Mouse (Mus musculus): ENCODE results near the gene Grik5. TPM values are rescaled to one million over a fixed set of nuclear protein-coding genes. Genes with fewer than 3 reads are reported as not detected.

Gene Grik5
- polyA plus RNA-seq, 1 experiment from 2014 or later, result 8.3 TPM

GRCm38 (mm10) chr7:24980439-24980838 lies 91.7 kb downstream of the Grik5 start:
- Histone ChIP-seq H3K4me2 (ENCODE audit: low read length) (no peak overlapping the region), H3K4me1 (ENCODE audit: control insufficient read depth in 2 of 2, insufficient read depth in 2 of 2, low read length in 2 of 2) (no peaks in the 10 kb centered on the region), H3K9me3 (ENCODE audit: control insufficient read depth, low read length) (no peaks in the 10 kb centered on the region), H3K27ac (replicated peaks in 1 of 2; ENCODE audit: control insufficient read depth in 1 of 2, insufficient read depth in 1 of 2, low read depth in 2 of 2, low read length in 2 of 2) (no peak overlapping the region), H3K4me3 (ENCODE audit: control insufficient read depth in 1 of 2, insufficient read depth in 1 of 2, low read depth in 1 of 2, low read length in 2 of 2) (no peak overlapping the region), H3K27me3 (ENCODE audit: control insufficient read depth, insufficient read depth, low read length) (no peaks in the 10 kb centered on the region), H3K36me3 (ENCODE audit: control insufficient read depth, insufficient read depth, low read length) (no peaks in the 10 kb centered on the region), H3K9ac (ENCODE audit: low read length) (no peak overlapping the region)
- 71% methylated on average over 7 of the region's 7 CpGs for whole genome bisulfite sequencing
- no peak for ATAC-seq (ENCODE audit: insufficient number of reproducible peaks, insufficient read depth, low FRiP score, low read depth)

- ATAC-seq (ENCODE audit: insufficient number of reproducible peaks, insufficient read depth, low FRiP score, low read depth), result no peak
- whole genome bisulfite sequencing, result 75% methylated on average over 7 of the region's 7 CpGs
These were observed 93.4 kb downstream of the Grik5 start for GRCm38 (mm10) chr7:24978781-24979180.

GRCm38 (mm10) chr7:24974893-24975595 lies 97.1 kb downstream of the Grik5 start:
- H3K4me1 ChIP-seq (ENCODE audit: control insufficient read depth in 2 of 2, insufficient read depth in 2 of 2, low read length in 2 of 2), result peaks cover 5 to 9% of the 10 kb centered on the region in 2 experiments
- no peak overlapping the region for H3K27ac ChIP-seq (replicated peaks in 1 of 2; ENCODE audit: control insufficient read depth in 1 of 2, insufficient read depth in 1 of 2, low read depth in 2 of 2, low read length in 2 of 2)
- no peaks in the 10 kb centered on the region for H3K9me3 ChIP-seq (ENCODE audit: control insufficient read depth, low read length)
- no peak overlapping the region for H3K4me2 ChIP-seq (ENCODE audit: low read length)
- no peak overlapping the region for H3K9ac ChIP-seq (ENCODE audit: low read length)
- H3K36me3 ChIP-seq (ENCODE audit: control insufficient read depth, insufficient read depth, low read length), result peaks cover 2% of the 10 kb centered on the region
- WGBS, result 27% methylated on average over 9 of the region's 9 CpGs
- H3K4me3 ChIP-seq (ENCODE audit: control insufficient read depth in 1 of 2, insufficient read depth in 1 of 2, low read depth in 1 of 2, low read length in 2 of 2), result no peak overlapping the region
- no peak for ATAC-seq (ENCODE audit: insufficient number of reproducible peaks, insufficient read depth, low FRiP score, low read depth)
- H3K27me3 ChIP-seq (ENCODE audit: control insufficient read depth, insufficient read depth, low read length), result no peaks in the 10 kb centered on the region

More at GRCm38 (mm10) chr7:24978781-24979180, 93.4 kb downstream of the Grik5 start:
- H3K27ac ChIP-seq (replicated peaks in 1 of 2; ENCODE audit: control insufficient read depth in 1 of 2, insufficient read depth in 1 of 2, low read depth in 2 of 2, low read length in 2 of 2), result no peak overlapping the region
- no peaks in the 10 kb centered on the region for H3K9me3 ChIP-seq (ENCODE audit: control insufficient read depth, low read length)
- H3K4me1 ChIP-seq (ENCODE audit: control insufficient read depth in 2 of 2, insufficient read depth in 2 of 2, low read length in 2 of 2), result no peaks in the 10 kb centered on the region
- no peaks in the 10 kb centered on the region for H3K36me3 ChIP-seq (ENCODE audit: control insufficient read depth, insufficient read depth, low read length)
- H3K9ac ChIP-seq (ENCODE audit: low read length), result no peak overlapping the region
- H3K27me3 ChIP-seq (ENCODE audit: control insufficient read depth, insufficient read depth, low read length), result no peaks in the 10 kb centered on the region
- H3K4me3 ChIP-seq (ENCODE audit: control insufficient read depth in 1 of 2, insufficient read depth in 1 of 2, low read depth in 1 of 2, low read length in 2 of 2), result no peak overlapping the region
- H3K4me2 ChIP-seq (ENCODE audit: low read length), result no peak overlapping the region

GRCm38 (mm10) chr7:24973902-24974301 lies 98.2 kb downstream of the Grik5 start:
- H3K27me3 ChIP-seq (ENCODE audit: control insufficient read depth, insufficient read depth, low read length), result no peaks in the 10 kb centered on the region
- no peak overlapping the region for H3K9ac ChIP-seq (ENCODE audit: low read length)
- peaks cover 8% of the 10 kb centered on the region for H3K36me3 ChIP-seq (ENCODE audit: control insufficient read depth, insufficient read depth, low read length)
- H3K4me3 ChIP-seq (ENCODE audit: control insufficient read depth in 1 of 2, insufficient read depth in 1 of 2, low read depth in 1 of 2, low read length in 2 of 2), result no peak overlapping the region
- no peak overlapping the region for H3K27ac ChIP-seq (replicated peaks in 1 of 2; ENCODE audit: control insufficient read depth in 1 of 2, insufficient read depth in 1 of 2, low read depth in 2 of 2, low read length in 2 of 2)
- 60% methylated on average over 5 of the region's 5 CpGs for WGBS
- no peak for ATAC-seq (ENCODE audit: insufficient number of reproducible peaks, insufficient read depth, low FRiP score, low read depth)
- H3K9me3 ChIP-seq (ENCODE audit: control insufficient read depth, low read length), result no peaks in the 10 kb centered on the region
- H3K4me1 ChIP-seq (ENCODE audit: control insufficient read depth in 2 of 2, insufficient read depth in 2 of 2, low read length in 2 of 2), result peaks cover 5 to 9% of the 10 kb centered on the region in 2 experiments
- H3K4me2 ChIP-seq (ENCODE audit: low read length), result no peak overlapping the region

GRCm38 (mm10) chr7:24973208-24973607 lies 98.9 kb downstream of the Grik5 start:
- no peak for ATAC-seq (ENCODE audit: insufficient number of reproducible peaks, insufficient read depth, low FRiP score, low read depth)
- WGBS, result 75% methylated on average over 4 of the region's 4 CpGs

GRCm38 (mm10) chr7:24971972-24972893 lies 99.9 kb downstream of the Grik5 start, which contains the start of gene Rabac1:
Gene Rabac1, minus strand, starts transcription at chr7:24972754.
- 0% methylated on average over 44 of the region's 45 CpGs for WGBS
- peak; percentile 89 for ATAC-seq (ENCODE audit: insufficient number of reproducible peaks, insufficient read depth, low FRiP score, low read depth)
- no peaks in the 10 kb centered on the region for H3K9me3 ChIP-seq (ENCODE audit: control insufficient read depth, low read length)
- H3K27me3 ChIP-seq (ENCODE audit: control insufficient read depth, insufficient read depth, low read length), result no peaks in the 10 kb centered on the region
- peaks cover 5 to 9% of the 10 kb centered on the region in 2 experiments for H3K4me1 ChIP-seq (ENCODE audit: control insufficient read depth in 2 of 2, insufficient read depth in 2 of 2, low read length in 2 of 2)
- H3K27ac ChIP-seq (replicated peaks in 1 of 2; ENCODE audit: control insufficient read depth in 1 of 2, insufficient read depth in 1 of 2, low read depth in 2 of 2, low read length in 2 of 2), result peak within 1 kb of the TSS; percentile 30 to 90
- peak within 1 kb of the TSS; percentile 94 for H3K9ac ChIP-seq (ENCODE audit: low read length)
- H3K4me2 ChIP-seq (ENCODE audit: low read length), result peak within 1 kb of the TSS; percentile 82
- peak within 1 kb of the TSS; percentile 54 to 61 for H3K4me3 ChIP-seq (ENCODE audit: control insufficient read depth in 1 of 2, insufficient read depth in 1 of 2, low read depth in 1 of 2, low read length in 2 of 2)
- peaks cover 8% of the 10 kb centered on the region for H3K36me3 ChIP-seq (ENCODE audit: control insufficient read depth, insufficient read depth, low read length)

More at GRCm38 (mm10) chr7:24973208-24973607, 98.9 kb downstream of the Grik5 start:
- Histone ChIP-seq H3K4me2 (ENCODE audit: low read length) (no peak overlapping the region), H3K9ac (ENCODE audit: low read length) (no peak overlapping the region), H3K4me3 (ENCODE audit: control insufficient read depth in 1 of 2, insufficient read depth in 1 of 2, low read depth in 1 of 2, low read length in 2 of 2) (no peak overlapping the region), H3K36me3 (ENCODE audit: control insufficient read depth, insufficient read depth, low read length) (peaks cover 8% of the 10 kb centered on the region), H3K27ac (replicated peaks in 1 of 2; ENCODE audit: control insufficient read depth in 1 of 2, insufficient read depth in 1 of 2, low read depth in 2 of 2, low read length in 2 of 2) (no peak overlapping the region), H3K27me3 (ENCODE audit: control insufficient read depth, insufficient read depth, low read length) (no peaks in the 10 kb centered on the region), H3K9me3 (ENCODE audit: control insufficient read depth, low read length) (no peaks in the 10 kb centered on the region), H3K4me1 (ENCODE audit: control insufficient read depth in 2 of 2, insufficient read depth in 2 of 2, low read length in 2 of 2) (peaks cover 5 to 9% of the 10 kb centered on the region in 2 experiments)

- Histone ChIP-seq H3K4me1 (ENCODE audit: control insufficient read depth in 2 of 2, insufficient read depth in 2 of 2, low read length in 2 of 2) (peaks cover 5 to 9% of the 10 kb centered on the region in 2 experiments), H3K9me3 (ENCODE audit: control insufficient read depth, low read length) (no peaks in the 10 kb centered on the region), H3K27me3 (ENCODE audit: control insufficient read depth, insufficient read depth, low read length) (no peaks in the 10 kb centered on the region), H3K4me2 (ENCODE audit: low read length) (peak overlapping the region; percentile 82), H3K9ac (ENCODE audit: low read length) (peak overlapping the region; percentile 94), H3K27ac (replicated peaks in 1 of 2; ENCODE audit: control insufficient read depth in 1 of 2, insufficient read depth in 1 of 2, low read depth in 2 of 2, low read length in 2 of 2) (peak overlapping the region in 1 of 2 experiments; percentile 90; a peak in 3 of 4 replicates), H3K4me3 (ENCODE audit: control insufficient read depth in 1 of 2, insufficient read depth in 1 of 2, low read depth in 1 of 2, low read length in 2 of 2) (peak overlapping the region; percentile 54 to 61), H3K36me3 (ENCODE audit: control insufficient read depth, insufficient read depth, low read length) (peaks cover 8% of the 10 kb centered on the region)
- ATAC-seq (ENCODE audit: insufficient number of reproducible peaks, insufficient read depth, low FRiP score, low read depth), result no peak
- 10% methylated on average over 19 of the region's 19 CpGs for WGBS
These were observed 100.7 kb downstream of the Grik5 start for GRCm38 (mm10) chr7:24971261-24971971.
